Mouse (Mus musculus): ENCODE measurements around the gene Bhlha9.

DNA sequence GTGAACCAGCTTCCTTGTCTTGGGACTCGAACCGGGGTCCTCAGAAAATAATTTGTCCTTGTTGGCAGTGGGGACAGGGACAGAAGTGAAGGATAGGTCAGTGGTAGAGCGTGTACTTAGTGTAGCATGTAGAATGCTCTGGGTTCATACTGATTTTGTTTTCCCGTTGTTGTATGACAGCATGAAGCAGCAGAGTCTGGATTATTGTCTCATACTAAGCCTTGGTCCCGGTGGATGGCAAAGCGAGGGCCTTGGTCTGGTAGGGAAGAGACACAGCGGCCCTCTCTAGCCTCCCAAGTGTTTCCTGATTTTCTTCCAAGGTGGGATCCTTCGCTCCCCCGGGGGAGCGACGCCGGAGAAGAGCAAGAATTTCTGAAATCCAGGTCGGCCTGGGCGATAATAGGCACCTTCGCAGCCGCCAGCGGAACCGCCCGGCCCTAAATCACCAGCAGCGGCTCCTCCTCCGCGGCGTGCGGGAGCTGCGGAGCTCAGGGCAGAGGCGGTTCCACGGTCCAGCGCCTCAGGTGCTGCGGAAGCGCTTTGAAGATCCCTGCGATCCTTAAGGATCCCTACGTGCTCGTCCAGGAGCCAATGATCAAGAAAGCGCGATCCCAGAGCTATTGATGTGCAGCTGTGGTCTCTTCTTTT lies 6.1 kb upstream of the Bhlha9 start:
- TF ChIP-seq POLR2A (IDR thresholded peaks at IDR 0.05; ENCODE audit: borderline replicate concordance, extremely low read depth, insufficient read depth, insufficient read length, poor library complexity, severe bottlenecking) (no peak), CTCF (IDR thresholded peaks at IDR 0.05; ENCODE audit: borderline replicate concordance, extremely low read depth, insufficient read depth, insufficient read length) (no peak)
